Mouse (Mus musculus) thymus, adult 2 months (tissue): ENCODE results near the gene Fbxl12. TPM values are rescaled to one million over a fixed set of nuclear protein-coding genes. Genes with fewer than 3 reads are reported as not detected.

Experiments
- DNase-seq: peaks from one replicate; pipeline ENCODE4 v3.0.0; 2021
- H3K27ac ChIP-seq: fragments of 200-500 bp; 2 replicates; pipeline ENCODE4 v1.5.1; 2012; ENCODE audit warnings: low read length, control low read depth; ENCODE audit not compliant: control insufficient read depth, insufficient read depth
- H3K27me3 ChIP-seq: fragments of 200-500 bp; 2 replicates; pipeline ENCODE4 v1.6.1; 2012; ENCODE audit warnings: mild to moderate bottlenecking, low read length, moderate library complexity, mixed read lengths; ENCODE audit not compliant: control insufficient read depth, insufficient read depth
- H3K36me3 ChIP-seq: fragments of 200-500 bp; 2 replicates; pipeline ENCODE4 v1.6.1; 2012; ENCODE audit warnings: mild to moderate bottlenecking, low read length, moderate library complexity; ENCODE audit not compliant: control insufficient read depth, insufficient read depth
- H3K4me1 ChIP-seq: fragments of 200-500 bp; replicated peaks from 2 replicates; pipeline ENCODE4 v1.6.1; 2012; ENCODE audit warnings: low read length; ENCODE audit not compliant: control insufficient read depth, insufficient read depth
- H3K4me3 ChIP-seq: fragments of 200-500 bp; 2 replicates; pipeline ENCODE4 v1.5.1; 2012; ENCODE audit warnings: mild to moderate bottlenecking, low read length, control low read depth, moderate library complexity; ENCODE audit not compliant: control insufficient read depth, insufficient read depth
- CTCF ChIP-seq: fragments of 200-500 bp; IDR thresholded peaks from 2 replicates; pipeline ENCODE4 v1.5.1; 2012; ENCODE audit warnings: mild to moderate bottlenecking, control low read depth, low read length, moderate library complexity, borderline replicate concordance; ENCODE audit not compliant: control insufficient read depth, poor library complexity, insufficient read depth; ENCODE audit errors: extremely low read depth
- POLR2A ChIP-seq: fragments of 200-500 bp; IDR thresholded peaks from 2 replicates; pipeline ENCODE4 v1.6.1; 2012; ENCODE audit warnings: mild to moderate bottlenecking, low read length, control low read depth, moderate library complexity; ENCODE audit not compliant: control insufficient read depth, poor library complexity, insufficient read depth; ENCODE audit errors: extremely low read depth
- WGBS: fragments of 180-500 bp; shearing (Covaris S2); methylation state at CpG from one replicate; pipeline ENCODE4 v1.1.7; 2018; 5-methylcytosine and 5-hydroxymethylcytosine counted together
- polyA plus RNA-seq: library from polyadenylated mRNA; depleted of rRNA; stranded (reverse); fragments of >200 nt; gene quantifications from 2 replicates; pipeline ENCODE4 v1.2.3, GENCODE M21; 2012

The Fbxl12 gene
- polyA plus RNA-seq, 1 experiment: 560 TPM

GRCm38 (mm10) chr9:20682389-20682722 lies 37.8 kb upstream of the Fbxl12 start:
- no peak overlapping the region for H3K4me3 ChIP-seq
- WGBS: 79% methylated on average over 2 of the region's 2 CpGs
- no peak for TF ChIP-seq POLR2A
- TF ChIP-seq CTCF: no peak
- no peak for DNase-seq
- H3K27me3 ChIP-seq: no peaks in the 10 kb centered on the region
- no peaks in the 10 kb centered on the region for H3K36me3 ChIP-seq
- no peak overlapping the region for H3K27ac ChIP-seq
- no peaks in the 10 kb centered on the region for H3K4me1 ChIP-seq

- Histone ChIP-seq H3K4me3 (no peak overlapping the region), H3K36me3 (no peaks in the 10 kb centered on the region), H3K27ac (no peak overlapping the region), H3K27me3 (no peaks in the 10 kb centered on the region), H3K4me1 (no peaks in the 10 kb centered on the region)
- no peak for DNase-seq
- TF ChIP-seq POLR2A: no peak
- 53% methylated on average over 7 of the region's 7 CpGs for WGBS
Measured at GRCm38 (mm10) chr9:20681546-20682388, 37.2 kb upstream of the Fbxl12 start.

- H3K27ac ChIP-seq: no peak overlapping the region
- no peaks in the 10 kb centered on the region for H3K36me3 ChIP-seq
- no peak for DNase-seq
- TF ChIP-seq POLR2A (no peak), CTCF (no peak)
- no peak overlapping the region for H3K4me3 ChIP-seq
- 90% methylated on average over 9 of the region's 9 CpGs for WGBS
- no peaks in the 10 kb centered on the region for H3K27me3 ChIP-seq
- H3K4me1 ChIP-seq: no peaks in the 10 kb centered on the region
Measured at GRCm38 (mm10) chr9:20680378-20680958, 35.9 kb upstream of the Fbxl12 start.

GRCm38 (mm10) chr9:20677892-20678291 lies 33.3 kb upstream of the Fbxl12 start:
- H3K36me3 ChIP-seq: no peaks in the 10 kb centered on the region
- 94% methylated on average over 12 of the region's 12 CpGs for WGBS

GRCm38 (mm10) chr9:20672047-20672446 lies 27.5 kb upstream of the Fbxl12 start:
- H3K27ac ChIP-seq: no peak overlapping the region
- H3K4me3 ChIP-seq: no peak overlapping the region
- peaks cover under 1% of the 10 kb centered on the region; the same call in 1 of the 2 replicates for H3K4me1 ChIP-seq
- TF ChIP-seq CTCF: no peak
- TF ChIP-seq POLR2A: no peak
- H3K27me3 ChIP-seq: no peaks in the 10 kb centered on the region; the same call in 1 of the 2 replicates
- H3K36me3 ChIP-seq: no peaks in the 10 kb centered on the region
- DNase-seq: no peak
- WGBS: 52% methylated on average over 16 of the region's 16 CpGs

More at GRCm38 (mm10) chr9:20677892-20678291, 33.3 kb upstream of the Fbxl12 start:
- no peaks in the 10 kb centered on the region for H3K4me1 ChIP-seq
- H3K4me3 ChIP-seq: no peak overlapping the region
- H3K27ac ChIP-seq: no peak overlapping the region
- no peaks in the 10 kb centered on the region for H3K27me3 ChIP-seq
- no peak for DNase-seq
- no peak for TF ChIP-seq POLR2A
- TF ChIP-seq CTCF: no peak

- TF ChIP-seq POLR2A: no peak
- no peak for TF ChIP-seq CTCF
- Histone ChIP-seq H3K4me3 (no peak overlapping the region), H3K27ac (no peak overlapping the region), H3K36me3 (peaks cover 13% of the 10 kb centered on the region), H3K27me3 (no peaks in the 10 kb centered on the region; the same call in 1 of the 2 replicates), H3K4me1 (peaks cover 12% of the 10 kb centered on the region)
- DNase-seq: no peak
- WGBS: 93% methylated on average over 22 of the region's 22 CpGs
Measured at GRCm38 (mm10) chr9:20668065-20668464, 23.5 kb upstream of the Fbxl12 start.
